Comparison of ENCODE assay signal across 27 mouse cellular contexts in the genomic region with DNA sequence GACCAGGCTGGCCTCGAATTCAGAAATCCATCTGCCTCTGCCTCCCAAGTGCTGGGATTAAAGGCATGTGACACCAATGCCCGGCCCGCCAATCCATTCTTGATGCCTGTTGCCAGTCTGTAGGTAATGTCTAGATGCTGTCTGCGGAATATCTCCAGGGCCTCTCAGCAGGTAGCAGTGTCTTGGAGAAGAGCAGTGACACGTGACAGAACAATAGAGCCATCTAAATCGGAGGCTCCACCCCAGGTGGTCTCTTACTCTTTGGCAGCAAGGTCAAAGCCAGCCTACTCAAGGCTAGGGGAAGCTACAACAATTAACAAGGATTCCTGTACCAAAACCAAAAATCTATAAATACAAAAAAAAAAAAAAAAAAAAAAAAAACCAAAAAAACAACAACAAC. TPM values are rescaled to one million over a fixed set of nuclear protein-coding genes. Genes with fewer than 3 reads are reported as not detected.
"Had no signal": no experiment of that assay in that cellular context is flagged by ENCODE, and none has a peak within 500 bp of the region (broad histone marks: within the 10 kb centered on the region; RNA-seq: fewer than 3 reads in every experiment).

No protein-coding gene starts in this region.

- H3K36me3 ChIP-seq: heart, embryonic 15.5 days; hindbrain, embryonic 13.5 days; hindbrain, embryonic 15.5 days; kidney, embryonic 15.5 days had no signal

- H3K27ac ChIP-seq: heart, adult 2 months; heart, embryonic 13.5 days; heart, embryonic 15.5 days; hindbrain, embryonic 13.5 days; hindbrain, embryonic 15.5 days; hindbrain, postnatal 0 days; kidney, embryonic 15.5 days; kidney, postnatal 0 days; limb, embryonic 13.5 days; limb, embryonic 15.5 days had no signal

- H3K27me3 ChIP-seq: heart, embryonic 13.5 days; heart, embryonic 15.5 days; hindbrain, embryonic 13.5 days; hindbrain, embryonic 15.5 days; kidney, embryonic 15.5 days; limb, embryonic 13.5 days; limb, embryonic 15.5 days; liver, embryonic 12.5 days had no signal

- H3K9ac ChIP-seq: heart, embryonic 13.5 days; heart, embryonic 15.5 days; hindbrain, embryonic 13.5 days; hindbrain, embryonic 15.5 days; kidney, embryonic 15.5 days; limb, embryonic 13.5 days; limb, embryonic 15.5 days; liver, embryonic 12.5 days; liver, embryonic 14.5 days had no signal

- DNase-seq: gastrocnemius, postnatal 14 days; gastrocnemius, postnatal 36 days; heart, adult 11 months; heart, adult 2 months; heart, postnatal 14 days; heart, postnatal 36 days; kidney, adult 11 months; kidney, adult 2 months; kidney, adult 9 months; kidney, postnatal 25 days; kidney, postnatal 4 days; layer of hippocampus, adult 9-11 months; layer of hippocampus, postnatal 36 days; left cerebral cortex, postnatal 4 days had no signal

- ATAC-seq: hindbrain, postnatal 0 days; intestine, embryonic 16.5 days; liver, embryonic 12.5 days had no signal

- H3K4me3 ChIP-seq: heart, adult 2 months; heart, embryonic 13.5 days; heart, embryonic 15.5 days; hindbrain, embryonic 13.5 days; hindbrain, embryonic 15.5 days; kidney, embryonic 15.5 days; limb, embryonic 13.5 days; limb, embryonic 15.5 days; liver, embryonic 12.5 days had no signal

- H3K4me2 ChIP-seq: heart, embryonic 11.5 days; heart, embryonic 13.5 days; heart, embryonic 15.5 days; hindbrain, embryonic 13.5 days; hindbrain, embryonic 15.5 days; kidney, embryonic 15.5 days; limb, embryonic 13.5 days; limb, embryonic 15.5 days had no signal

- H3K9me3 ChIP-seq: heart, embryonic 13.5 days; heart, embryonic 15.5 days; hindbrain, embryonic 13.5 days; hindbrain, embryonic 15.5 days; kidney, embryonic 15.5 days; limb, embryonic 13.5 days; limb, embryonic 15.5 days; liver, embryonic 12.5 days had no signal

RNA-seq across cellular contexts. Expression of gene Trpm6, which starts 38.9 kb away (rescaled TPM):
- polyA plus RNA-seq: liver, embryonic 12.5 days had no signal
